Mouse (Mus musculus) intestine, embryonic 14.5 days (tissue): ENCODE measurements around the gene Fam50b. TPM values are rescaled to one million over a fixed set of nuclear protein-coding genes. Genes with fewer than 3 reads are reported as not detected.

Experiments
- ATAC-seq: fragments of 200-750 bp; cut with Nextera tagmentation; replicated peaks from 2 replicates; pipeline ENCODE4 v1.8.0; 2017; ENCODE audit warnings: low read depth, moderate number of reproducible peaks, moderate TSS enrichment, moderate library complexity; ENCODE audit not compliant: low FRiP score, low TSS enrichment
- DNase-seq: peaks from one replicate; pipeline ENCODE4 v3.0.0-alpha.2; 2018; ENCODE audit warnings: low spot score
- H3K27ac ChIP-seq: fragments of 300-500 bp; sonication (generic); 2 replicates; pipeline ENCODE4 v1.5.1; 2014; ENCODE audit warnings: low read depth, mild to moderate bottlenecking, control low read depth
- H3K27me3 ChIP-seq: fragments of 300-500 bp; sonication (generic); replicated peaks from 2 replicates; pipeline ENCODE4 v1.6.1; 2014; ENCODE audit warnings: low read length, control low read depth; ENCODE audit not compliant: control insufficient read depth, insufficient read depth
- H3K36me3 ChIP-seq: fragments of 300-500 bp; sonication (generic); 2 replicates; pipeline ENCODE4 v1.6.1; 2014; ENCODE audit warnings: low read length, control low read depth; ENCODE audit not compliant: control insufficient read depth, insufficient read depth
- H3K4me1 ChIP-seq: fragments of 300-500 bp; sonication (generic); replicated peaks from 2 replicates; pipeline ENCODE4 v1.6.1; 2014; ENCODE audit warnings: low read length, control low read depth, mixed read lengths; ENCODE audit not compliant: control insufficient read depth, insufficient read depth
- H3K4me2 ChIP-seq: fragments of 300-500 bp; sonication (generic); 2 replicates; pipeline ENCODE4 v1.6.1; 2014; ENCODE audit warnings: low read length
- H3K4me3 ChIP-seq: fragments of 300-500 bp; sonication (generic); 2 replicates; pipeline ENCODE4 v1.5.1; 2014; ENCODE audit warnings: low read depth, low read length, control low read depth, mixed read lengths
- H3K9ac ChIP-seq: fragments of 300-500 bp; sonication (generic); 2 replicates; pipeline ENCODE4 v1.6.1; 2014; ENCODE audit warnings: mild to moderate bottlenecking, low read length
- H3K9me3 ChIP-seq: fragments of 300-500 bp; sonication (generic); 2 replicates; pipeline ENCODE4 v1.6.1; 2016; ENCODE audit warnings: low read length, control low read depth; ENCODE audit not compliant: control insufficient read depth
- WGBS: fragments of 180-500 bp; shearing (Covaris S2); extraction: QIAGEN DNeasy Blood & Tissue Kit; methylation state at CpG from one replicate; pipeline ENCODE4 v1.1.7; 2014; 5-methylcytosine and 5-hydroxymethylcytosine counted together
- polyA plus RNA-seq: library from polyadenylated mRNA; unstranded; fragments of >200 nt; fragmentation: Nextera tagmentation; extraction: Ambion mirVana; gene quantifications from 2 replicates; pipeline ENCODE4 v1.2.1, GENCODE M21; 2014

Fam50b gene
- polyA plus RNA-seq, 1 experiment from 2014 or later, result not detected

DNA sequence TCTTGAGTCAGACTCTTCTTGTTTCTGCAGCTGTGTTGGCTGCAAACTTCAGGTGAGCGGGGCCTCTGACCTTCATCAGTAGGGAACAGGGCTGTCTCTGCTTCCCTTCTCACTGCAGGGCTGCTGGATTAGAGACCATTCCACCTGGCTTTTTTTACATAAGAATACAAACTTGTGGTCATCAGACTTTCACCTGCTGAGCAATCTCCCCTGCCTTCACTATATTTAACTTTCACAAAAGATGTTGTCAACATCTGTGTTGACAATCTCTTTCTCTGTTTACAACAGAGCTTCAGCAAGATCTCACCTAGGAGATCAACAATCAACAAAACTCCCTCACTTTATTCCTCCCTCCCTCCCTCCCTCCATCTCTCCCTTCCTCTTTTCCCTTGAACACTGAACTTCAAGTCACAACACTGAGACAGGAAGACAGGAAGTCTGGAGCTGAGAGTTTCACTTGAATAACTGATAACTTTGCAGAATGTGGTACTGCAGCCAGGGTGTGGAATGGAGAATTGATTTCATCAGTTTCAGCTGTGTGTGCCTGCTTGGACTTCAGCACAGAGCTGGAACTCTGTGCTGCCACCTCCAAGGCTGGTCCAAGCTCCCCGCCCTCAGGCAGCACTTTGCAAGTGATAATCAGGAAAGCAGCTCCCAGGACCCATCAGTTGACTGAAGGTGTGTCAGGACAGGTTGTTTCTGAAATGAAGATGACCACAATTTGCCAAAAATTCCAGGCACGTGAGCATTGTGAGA is 7.3 kb downstream of the Fam50b start:
- Histone ChIP-seq H3K27me3 (no peaks in the 10 kb centered on the region), H3K27ac (no peak overlapping the region), H3K4me3 (no peak overlapping the region), H3K9ac (no peak overlapping the region), H3K9me3 (peaks cover 2% of the 10 kb centered on the region; the same call in 1 of the 2 replicates), H3K4me2 (no peak overlapping the region), H3K36me3 (no peaks in the 10 kb centered on the region), H3K4me1 (0 out of 2 replicates have a peak, but pooled peaks cover 4% of the 10 kb centered on the region)
- ATAC-seq, result no peak
- DNase-seq, result no peak
- 77% methylated on average over 3 of the region's 3 CpGs for WGBS

DNA sequence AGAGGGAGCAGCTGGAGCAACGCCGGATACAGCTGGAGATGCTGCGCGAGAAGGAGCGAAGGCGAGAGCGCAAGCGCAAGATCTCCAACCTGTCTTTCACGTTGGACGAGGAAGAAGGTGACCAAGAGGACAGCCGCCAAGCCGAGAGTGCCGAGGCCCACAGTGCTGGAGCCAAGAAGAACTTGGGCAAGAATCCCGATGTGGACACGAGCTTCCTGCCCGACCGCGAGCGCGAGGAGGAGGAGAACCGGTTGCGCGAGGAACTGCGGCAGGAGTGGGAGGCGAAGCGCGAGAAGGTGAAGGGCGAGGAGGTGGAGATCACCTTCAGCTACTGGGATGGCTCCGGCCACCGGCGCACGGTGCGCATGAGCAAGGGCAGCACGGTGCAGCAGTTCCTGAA is 12.2 kb downstream of the Fam50b start:
- Histone ChIP-seq H3K4me3 (no peak overlapping the region), H3K4me1 (no peaks in the 10 kb centered on the region), H3K9ac (no peak overlapping the region), H3K27me3 (no peaks in the 10 kb centered on the region), H3K9me3 (peaks cover 4% of the 10 kb centered on the region; the same call in 1 of the 2 replicates), H3K36me3 (no peaks in the 10 kb centered on the region), H3K27ac (no peak overlapping the region), H3K4me2 (no peak overlapping the region)
- no peak for DNase-seq
- ATAC-seq, result no peak
- 89% methylated on average over 34 of the region's 34 CpGs for WGBS

DNA sequence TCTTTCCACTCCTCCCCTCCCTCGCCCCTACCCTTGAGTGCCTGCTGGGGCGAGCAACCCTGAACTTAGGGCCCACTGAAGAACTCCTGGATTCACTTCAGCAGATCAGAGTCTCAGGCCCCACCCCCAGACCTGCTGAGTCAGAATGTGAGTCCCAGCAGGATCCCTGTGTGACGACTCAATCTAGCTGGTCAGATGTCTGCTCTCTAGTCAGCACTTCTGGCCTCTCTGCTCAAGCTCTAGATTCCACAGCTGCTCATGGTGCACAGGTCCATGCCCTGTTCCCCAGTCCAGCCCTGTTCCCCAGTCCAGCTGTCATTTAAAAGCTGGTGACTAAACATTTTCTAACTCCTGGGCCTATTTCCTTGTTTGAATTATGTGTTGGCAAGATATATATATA is 13.9 kb downstream of the Fam50b start:
- WGBS, result 62% methylated on average over 3 of the region's 3 CpGs

DNA sequence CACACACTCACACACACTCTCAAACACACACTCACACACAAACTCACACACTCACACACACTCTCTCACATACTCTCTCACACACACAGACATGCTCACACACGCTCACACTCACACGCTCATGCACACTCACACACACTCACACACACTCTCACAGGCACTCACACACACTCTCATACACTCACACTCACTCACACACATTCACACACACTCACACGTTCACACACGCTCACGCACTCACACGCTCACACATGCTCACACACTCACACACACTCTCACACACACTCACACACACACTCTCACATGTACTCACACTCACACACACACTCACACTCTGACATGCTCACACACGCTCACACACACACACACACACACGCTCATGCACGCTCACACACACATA is 24.6 kb downstream of the Fam50b start:
- WGBS, result 96% methylated on average over 9 of the region's 9 CpGs
- H3K9ac ChIP-seq, result no peak overlapping the region
- H3K36me3 ChIP-seq, result no peaks in the 10 kb centered on the region
- no peak overlapping the region for H3K27ac ChIP-seq
- H3K9me3 ChIP-seq, result no peaks in the 10 kb centered on the region
- peaks cover 12% of the 10 kb centered on the region; the same call in 1 of the 2 replicates for H3K4me1 ChIP-seq
- no peak overlapping the region for H3K4me2 ChIP-seq
- no peak overlapping the region for H3K4me3 ChIP-seq
- ATAC-seq, result no peak
- DNase-seq, result no peak
- H3K27me3 ChIP-seq, result no peaks in the 10 kb centered on the region

More for the DNA sequence above, 13.9 kb downstream of the Fam50b start:
- Histone ChIP-seq H3K9ac (no peak overlapping the region), H3K36me3 (no peaks in the 10 kb centered on the region), H3K9me3 (peaks cover 4% of the 10 kb centered on the region; the same call in 1 of the 2 replicates), H3K27me3 (no peaks in the 10 kb centered on the region), H3K4me1 (no peaks in the 10 kb centered on the region), H3K27ac (no peak overlapping the region), H3K4me3 (no peak overlapping the region), H3K4me2 (no peak overlapping the region)
- no peak for DNase-seq
- ATAC-seq, result no peak

DNA sequence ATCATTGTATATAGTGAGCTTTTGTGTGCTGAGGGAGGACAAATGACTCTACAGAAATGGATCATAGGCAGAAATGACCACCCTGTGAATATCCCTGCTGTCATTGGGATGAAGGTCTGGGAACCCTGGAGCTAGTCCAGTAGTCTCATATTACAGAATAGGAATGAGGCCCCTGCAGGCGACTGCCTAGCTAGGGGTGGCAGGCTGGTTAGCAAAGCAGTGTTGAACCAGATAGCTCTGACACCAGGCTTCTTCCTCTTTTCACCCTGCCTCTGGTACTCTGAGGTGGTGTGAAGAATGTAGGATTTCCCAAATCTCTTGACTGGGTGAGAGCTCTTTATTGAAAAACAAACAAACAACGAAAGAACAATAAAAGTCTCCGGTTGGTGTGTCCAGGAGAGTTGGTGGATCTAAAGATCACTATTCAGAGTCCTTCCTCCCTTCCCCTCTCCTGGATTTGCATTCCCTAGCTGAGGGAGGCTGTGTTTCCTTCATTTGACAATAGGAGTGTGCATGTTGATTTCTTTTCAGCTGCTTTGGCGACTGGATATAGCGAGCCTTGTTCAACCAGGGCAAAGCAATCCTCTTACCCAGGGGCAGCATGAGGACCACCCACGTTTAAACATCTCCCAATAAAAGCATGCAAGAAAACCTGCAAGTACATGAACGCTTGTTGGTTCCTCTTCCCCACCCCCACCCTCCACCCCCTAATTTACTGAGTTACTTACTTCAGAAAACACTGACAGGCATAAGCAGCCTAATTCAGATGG is 26.1 kb downstream of the Fam50b start:
- no peaks in the 10 kb centered on the region for H3K27me3 ChIP-seq
- H3K4me3 ChIP-seq, result no peak overlapping the region
- H3K9me3 ChIP-seq, result no peaks in the 10 kb centered on the region
- no peak for DNase-seq
- no peak overlapping the region for H3K4me2 ChIP-seq
- H3K4me1 ChIP-seq, result peaks cover 12% of the 10 kb centered on the region; the same call in 1 of the 2 replicates
- WGBS, result 15% methylated on average over 7 of the region's 7 CpGs
- no peak for ATAC-seq
- H3K27ac ChIP-seq, result peak overlapping the region; percentile 57; the same call in 1 of the 2 replicates
- H3K36me3 ChIP-seq, result no peaks in the 10 kb centered on the region
- H3K9ac ChIP-seq, result no peak overlapping the region

DNA sequence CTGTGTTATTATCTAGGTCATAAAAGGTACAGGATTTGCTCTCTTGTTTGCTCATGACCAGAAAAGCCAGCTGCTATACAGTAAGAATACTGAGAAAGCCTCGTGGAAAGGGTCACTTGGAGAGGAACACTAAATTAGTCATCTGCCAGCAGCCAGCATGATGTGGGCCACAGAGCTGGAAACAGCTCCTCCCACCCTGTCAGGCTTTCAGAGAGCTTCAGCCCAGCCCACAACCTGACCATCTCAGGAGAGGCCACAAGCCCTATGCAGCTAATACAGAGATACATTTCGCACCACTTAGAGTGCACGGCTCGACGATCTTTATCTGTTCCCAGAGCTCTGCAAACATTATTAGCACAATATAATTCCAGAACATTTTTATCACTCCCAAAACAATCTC is 27.5 kb downstream of the Fam50b start:
- no peak overlapping the region for H3K27ac ChIP-seq
- H3K4me2 ChIP-seq, result no peak overlapping the region
- DNase-seq (no peak), ATAC-seq (no peak)
- H3K9me3 ChIP-seq, result no peaks in the 10 kb centered on the region
- no peak overlapping the region for H3K9ac ChIP-seq
- WGBS, result 51% methylated on average over 5 of the region's 5 CpGs
- no peaks in the 10 kb centered on the region for H3K27me3 ChIP-seq
- no peaks in the 10 kb centered on the region for H3K36me3 ChIP-seq
- H3K4me3 ChIP-seq, result no peak overlapping the region
- H3K4me1 ChIP-seq, result peaks cover 12% of the 10 kb centered on the region; the same call in 1 of the 2 replicates

DNA sequence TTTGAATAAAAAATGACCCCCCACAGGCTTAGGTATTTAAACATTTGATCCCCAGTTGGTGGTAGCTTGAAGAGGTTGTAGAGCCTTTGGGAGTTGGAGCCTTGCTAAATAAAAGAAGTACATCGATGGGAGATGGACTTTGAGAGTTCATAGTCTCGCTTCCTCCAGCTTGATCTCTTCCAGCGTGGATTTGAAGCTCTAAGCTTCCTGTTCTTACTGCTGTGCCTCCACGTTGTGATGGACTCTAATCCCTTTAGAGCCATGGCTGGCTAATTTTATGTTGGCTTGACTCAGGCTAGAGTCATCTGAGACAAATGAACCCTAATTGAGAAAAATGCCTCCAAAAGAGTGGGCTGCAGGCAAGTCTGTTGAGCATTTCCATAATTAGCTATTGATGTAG is 28.2 kb downstream of the Fam50b start:
- 68% methylated on average over 4 of the region's 4 CpGs for WGBS
- Histone ChIP-seq H3K4me2 (no peak overlapping the region), H3K36me3 (no peaks in the 10 kb centered on the region), H3K9me3 (no peaks in the 10 kb centered on the region), H3K27me3 (no peaks in the 10 kb centered on the region), H3K9ac (no peak overlapping the region), H3K4me3 (no peak overlapping the region), H3K27ac (no peak overlapping the region), H3K4me1 (peaks cover 12% of the 10 kb centered on the region; the same call in 1 of the 2 replicates)
- ATAC-seq (no peak), DNase-seq (no peak)

DNA sequence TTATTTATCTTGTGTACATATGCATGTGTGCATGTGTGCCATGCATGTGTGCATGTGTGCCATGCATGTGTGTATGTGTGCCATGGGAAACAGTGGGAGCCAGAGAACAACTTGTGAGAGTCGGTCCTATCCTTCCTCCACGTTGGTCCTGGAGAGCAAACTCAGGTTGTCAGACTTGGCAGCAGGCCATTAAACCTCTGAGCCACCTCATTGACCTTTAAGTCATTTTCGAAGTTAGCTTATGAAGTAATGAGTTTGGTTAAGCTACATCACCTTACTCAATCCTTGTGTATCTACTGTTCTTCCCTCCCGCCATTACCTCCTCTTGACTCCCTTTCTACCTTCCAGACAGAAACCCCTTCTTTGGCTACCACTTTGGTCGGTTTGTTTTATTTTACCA is 30.6 kb downstream of the Fam50b start:
- Histone ChIP-seq H3K9me3 (no peaks in the 10 kb centered on the region), H3K36me3 (no peaks in the 10 kb centered on the region), H3K9ac (no peak overlapping the region), H3K4me2 (no peak overlapping the region), H3K4me1 (peaks cover 8% of the 10 kb centered on the region; the same call in 1 of the 2 replicates), H3K27me3 (no peaks in the 10 kb centered on the region), H3K4me3 (no peak overlapping the region), H3K27ac (no peak overlapping the region)
- ATAC-seq (no peak), DNase-seq (no peak)
- WGBS, result 85% methylated on average over 5 of the region's 5 CpGs
